Comparison of ENCODE assay signal across 10 mouse cellular contexts in the genomic region with DNA sequence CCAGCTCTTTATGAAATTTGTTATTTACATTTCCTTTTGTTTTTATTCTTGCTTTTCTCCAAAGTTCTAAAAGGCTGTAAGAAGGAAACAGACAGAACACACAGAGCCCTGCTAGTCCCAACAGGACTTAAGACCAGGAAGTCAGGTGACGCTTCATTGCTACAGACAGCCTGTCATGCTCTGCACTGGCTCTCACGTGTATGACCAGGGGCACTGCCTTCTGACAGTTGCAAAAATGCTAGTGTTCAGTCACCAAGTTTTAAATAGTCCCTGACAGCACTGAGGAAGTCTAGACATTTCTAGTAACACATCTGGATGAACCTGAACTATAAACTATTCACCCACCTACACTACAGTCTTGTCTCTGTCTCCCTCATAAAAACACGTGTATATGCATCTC. TPM values are rescaled to one million over a fixed set of nuclear protein-coding genes. Genes with fewer than 3 reads are reported as not detected.
DNase-seq lines count a peak whose midpoint lies in the region; ATAC-seq lines count a peak whose summit lies in the region.
"Had no signal": no experiment of that assay in that cellular context is flagged by ENCODE, and none has a peak within 500 bp of the region (broad histone marks: within the 10 kb centered on the region; RNA-seq: fewer than 3 reads in every experiment).

No protein-coding gene starts in this region.

- no peak overlapping the region for H3K27ac ChIP-seq in intestine, embryonic 15.5 days
- H3K27ac ChIP-seq in hindbrain, embryonic 10.5 days = no peak overlapping the region
- H3K27ac ChIP-seq: limb, embryonic 13.5 days; neural tube, embryonic 12.5 days had no signal

- no peak overlapping the region for H3K4me3 ChIP-seq in intestine, embryonic 15.5 days (replicated peaks)
- H3K4me3 ChIP-seq in hindbrain, embryonic 10.5 days = no peak overlapping the region
- H3K4me3 ChIP-seq: limb, embryonic 13.5 days; neural tube, embryonic 12.5 days had no signal

- 0 out of 2 replicates have a peak, but pooled peaks cover 6% of the 10 kb centered on the region for H3K4me1 ChIP-seq in intestine, embryonic 15.5 days (replicated peaks)
- peaks cover 10% of the 10 kb centered on the region; the same call in 1 of the 2 replicates for H3K4me1 ChIP-seq in hindbrain, embryonic 10.5 days (replicated peaks)
- H3K4me1 ChIP-seq: neural tube, embryonic 12.5 days had no signal

- H3K27me3 ChIP-seq in intestine, embryonic 15.5 days (replicated peaks) = no peaks in the 10 kb centered on the region
- no peaks in the 10 kb centered on the region for H3K27me3 ChIP-seq in hindbrain, embryonic 10.5 days (ENCODE audit: insufficient read depth, poor library complexity, severe bottlenecking)
- H3K27me3 ChIP-seq: limb, embryonic 13.5 days; neural tube, embryonic 12.5 days had no signal

- WGBS in intestine, embryonic 15.5 days = 43% methylated on average over 3 of the region's 3 CpGs
- WGBS in hindbrain, embryonic 10.5 days = 69% methylated on average over 3 of the region's 3 CpGs

- 0 out of 2 replicates have a peak, but pooled peaks have one; percentile 52 for ATAC-seq in intestine, embryonic 15.5 days

- DNase-seq in kidney, adult 11 months = peak; percentile 37
- no peak for DNase-seq in kidney, adult 18-20 months
- peak; percentile 33 for DNase-seq in thymus, postnatal 0 days (ENCODE audit: low spot score)
- no peak for DNase-seq in thymus, adult 18-20 months
- no peak for DNase-seq in cerebellum, postnatal 10 days
- no peak for DNase-seq in hindbrain, embryonic 10.5 days (ENCODE audit: low spot score)
- DNase-seq in neural tube, embryonic 10.5 days (ENCODE audit: extremely low spot score, low spot score) = no peak

- no peak overlapping the region for H3K4me2 ChIP-seq in intestine, embryonic 15.5 days (replicated peaks)
- H3K4me2 ChIP-seq: limb, embryonic 13.5 days; neural tube, embryonic 12.5 days had no signal

- no peaks in the 10 kb centered on the region for H3K36me3 ChIP-seq in intestine, embryonic 15.5 days
- 0 out of 2 replicates have a peak, but pooled peaks cover 4% of the 10 kb centered on the region for H3K36me3 ChIP-seq in hindbrain, embryonic 10.5 days

- no peak overlapping the region for H3K9ac ChIP-seq in intestine, embryonic 15.5 days
- H3K9ac ChIP-seq: limb, embryonic 13.5 days; neural tube, embryonic 12.5 days had no signal

- no peaks in the 10 kb centered on the region for H3K9me3 ChIP-seq in intestine, embryonic 15.5 days
- no peaks in the 10 kb centered on the region for H3K9me3 ChIP-seq in hindbrain, embryonic 10.5 days
- H3K9me3 ChIP-seq: limb, embryonic 13.5 days; neural tube, embryonic 12.5 days had no signal

RNA-seq across cellular contexts. Expression of gene Slc23a2, which starts 34.2 kb away (rescaled TPM):
- polyA plus RNA-seq in thymus, postnatal 0 days (2015; fragmentation: Nextera tagmentation; extraction: Ambion mirVana) = 15.8 and 16.7 TPM in 2 replicates
- 12.8 and 13.0 TPM in 2 replicates for polyA plus RNA-seq in intestine, embryonic 15.5 days (2015; fragmentation: Nextera tagmentation; extraction: Ambion mirVana)
- 10.3 and 11.8 TPM in 2 replicates for polyA plus RNA-seq in hindbrain, embryonic 10.5 days (2016; fragmentation: Nextera tagmentation; extraction: Ambion mirVana)

Comparison
In these comparisons a context has a peak if more than half of its experiments do, and no peak if none do; other contexts are left out.
1. DNase-seq: peak in kidney, adult 11 months (single experiment) and thymus, postnatal 0 days (single experiment); none in kidney, adult 18-20 months (single experiment), thymus, adult 18-20 months (0 of 2), cerebellum, postnatal 10 days (0 of 2), hindbrain, embryonic 10.5 days (single experiment) and neural tube, embryonic 10.5 days (single experiment).